Mouse (Mus musculus) mesoderm, embryonic 11.5 days (tissue): ENCODE data around the gene Rc3h2.

ENCODE experiments used
- DNase-seq: peaks from one replicate; pipeline ENCODE4 v3.0.0-alpha.2; 2012; ENCODE audit warnings: low read depth, low spot score

The Rc3h2 gene

DNA sequence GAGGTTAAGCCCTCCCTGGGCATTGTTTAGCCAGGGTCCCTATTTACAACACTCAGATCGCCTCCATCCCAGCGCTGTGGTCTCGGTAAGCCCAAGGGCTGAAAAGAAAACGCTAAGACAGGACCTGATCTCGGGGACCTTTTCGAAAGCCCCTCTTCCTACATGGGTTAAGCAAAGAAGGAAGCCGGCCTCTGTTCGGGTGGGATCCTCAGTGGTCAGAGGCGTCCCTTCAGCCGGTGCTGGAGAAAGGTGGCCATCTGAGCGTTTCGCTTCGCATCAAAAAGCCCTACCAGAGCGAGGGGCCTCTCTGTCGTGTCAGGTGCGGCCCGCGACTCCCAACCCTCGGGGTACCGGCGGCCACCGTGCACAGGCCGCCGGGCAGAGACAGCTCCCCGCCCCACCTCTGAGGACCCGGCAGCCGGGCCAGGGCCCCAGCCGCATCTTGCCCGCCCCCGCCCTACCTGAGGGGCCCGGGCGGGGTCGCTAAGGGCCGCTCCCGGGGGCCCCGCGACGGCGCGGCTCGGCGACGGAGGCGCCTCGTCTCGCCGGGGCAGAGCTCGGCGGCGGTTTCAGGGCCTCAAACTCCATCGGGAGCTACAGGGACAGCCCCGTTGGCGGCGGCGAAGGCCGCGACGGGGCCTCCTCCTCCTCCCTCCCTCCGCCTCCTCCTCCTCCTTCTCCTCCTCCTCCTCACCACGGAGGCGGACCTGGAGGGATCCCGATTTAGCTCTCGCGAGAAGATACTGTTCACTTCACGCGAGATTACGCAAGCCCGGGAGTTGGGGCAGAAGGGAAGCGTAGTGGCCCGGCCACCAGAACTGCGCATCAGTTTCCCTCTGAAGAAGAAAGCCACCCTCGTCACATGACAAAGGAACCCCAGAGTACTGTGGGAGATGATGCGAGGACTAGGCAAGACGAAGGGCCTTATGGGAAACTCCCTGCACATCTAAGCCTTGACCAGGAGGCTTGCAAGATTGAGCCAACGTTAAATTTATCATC is at the start of gene Rc3h2:
Rc3h2 (minus strand) TSS at position 598 of the 999 bp plus-strand sequence.
- peak; percentile 99 for DNase-seq

DNA sequence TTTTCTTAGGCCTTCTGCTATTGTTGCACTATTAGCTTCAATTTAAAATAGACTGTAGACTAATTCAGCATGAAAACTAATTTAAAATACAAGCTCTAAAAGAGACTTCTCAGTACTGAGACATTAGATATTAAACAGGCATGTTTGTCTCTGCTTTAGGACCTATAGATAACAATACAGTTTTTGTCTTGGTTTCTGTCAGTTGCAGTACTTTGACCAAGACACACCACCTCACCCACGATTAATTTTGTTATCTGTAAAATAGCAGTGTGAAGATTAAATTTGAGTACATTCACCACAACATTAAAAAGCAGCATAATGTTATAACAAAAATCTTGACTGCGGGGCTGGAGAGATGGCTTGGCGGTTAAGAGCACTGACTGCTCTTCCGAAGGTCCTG is 43.6 kb upstream of the Rc3h2 start:
- DNase-seq = no peak

DNA sequence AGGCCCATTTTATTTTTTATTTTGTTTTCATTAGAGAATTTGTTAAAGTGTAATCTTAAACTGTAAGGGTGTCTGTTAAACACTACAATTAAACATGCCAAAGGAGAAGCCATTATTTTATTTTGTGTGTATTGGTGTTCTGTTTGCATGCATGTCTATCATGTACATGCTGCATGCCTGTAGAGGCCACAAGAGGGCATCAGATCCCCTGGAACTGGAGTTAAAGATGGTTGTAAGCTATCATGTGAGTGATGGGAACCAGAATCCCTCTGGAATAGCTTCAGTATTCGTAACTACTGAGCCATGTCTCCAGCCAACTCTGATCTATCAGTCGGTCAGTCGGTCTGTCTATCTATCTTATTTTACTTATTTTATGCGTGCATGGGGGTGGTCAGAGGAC is 38.0 kb upstream of the Rc3h2 start:
- DNase-seq = no peak

DNA sequence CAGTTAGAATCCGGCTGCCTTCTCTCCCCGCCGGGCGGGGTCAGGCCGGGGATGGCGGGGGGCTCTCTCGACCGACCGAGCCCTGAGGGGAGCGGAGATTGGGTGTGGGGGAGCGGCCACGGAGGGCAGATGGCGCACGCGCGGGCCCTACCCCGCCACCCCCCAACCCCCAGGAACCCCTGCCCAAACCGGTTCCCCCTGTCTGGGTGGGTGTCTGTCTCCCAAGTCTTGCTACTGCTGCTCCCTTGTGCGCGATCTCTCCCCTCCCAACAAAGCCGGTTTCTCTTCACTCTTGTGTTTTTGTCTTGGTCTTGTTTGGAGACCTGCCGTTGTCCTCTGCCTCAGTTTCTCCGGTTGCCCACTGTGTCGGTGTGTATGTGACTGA is 29.7 kb upstream of the Rc3h2 start:
- no peak for DNase-seq

DNA sequence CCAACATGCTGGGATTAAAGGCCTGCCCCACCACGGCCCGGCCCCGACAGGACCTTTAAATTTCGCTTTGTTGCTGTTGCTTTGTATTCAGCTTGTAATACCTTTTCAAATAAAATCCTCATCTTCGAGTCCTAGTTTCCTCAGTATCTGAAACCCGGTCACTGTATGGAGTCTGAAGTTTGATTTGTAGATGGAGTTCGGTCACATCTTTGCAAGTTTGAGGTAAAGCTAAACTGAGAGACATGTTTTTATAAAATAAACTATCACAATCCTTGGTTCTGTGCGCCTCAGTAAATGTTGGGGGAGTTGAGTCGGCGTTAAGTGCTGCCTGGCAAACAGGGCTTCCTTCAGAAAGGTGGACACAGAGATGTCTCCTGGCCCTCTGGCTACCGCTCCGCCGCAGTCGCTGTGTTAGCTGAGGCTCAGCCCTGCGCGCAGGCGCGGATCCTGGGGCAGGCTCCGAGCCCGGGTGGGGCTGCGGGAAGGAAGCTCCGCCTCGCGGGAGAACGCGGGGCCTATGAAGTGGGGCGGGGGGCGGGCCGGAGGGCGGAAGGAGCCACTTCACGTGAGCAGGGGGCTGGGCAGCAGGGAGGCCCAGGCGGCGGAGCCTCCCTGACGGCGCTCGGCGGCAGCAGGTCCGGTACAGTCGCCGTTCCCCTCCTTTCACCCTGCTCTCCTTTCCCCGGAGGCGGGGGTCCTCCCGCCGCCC is 29.1 kb upstream of the Rc3h2 start:
- peak; percentile 96 for DNase-seq

DNA sequence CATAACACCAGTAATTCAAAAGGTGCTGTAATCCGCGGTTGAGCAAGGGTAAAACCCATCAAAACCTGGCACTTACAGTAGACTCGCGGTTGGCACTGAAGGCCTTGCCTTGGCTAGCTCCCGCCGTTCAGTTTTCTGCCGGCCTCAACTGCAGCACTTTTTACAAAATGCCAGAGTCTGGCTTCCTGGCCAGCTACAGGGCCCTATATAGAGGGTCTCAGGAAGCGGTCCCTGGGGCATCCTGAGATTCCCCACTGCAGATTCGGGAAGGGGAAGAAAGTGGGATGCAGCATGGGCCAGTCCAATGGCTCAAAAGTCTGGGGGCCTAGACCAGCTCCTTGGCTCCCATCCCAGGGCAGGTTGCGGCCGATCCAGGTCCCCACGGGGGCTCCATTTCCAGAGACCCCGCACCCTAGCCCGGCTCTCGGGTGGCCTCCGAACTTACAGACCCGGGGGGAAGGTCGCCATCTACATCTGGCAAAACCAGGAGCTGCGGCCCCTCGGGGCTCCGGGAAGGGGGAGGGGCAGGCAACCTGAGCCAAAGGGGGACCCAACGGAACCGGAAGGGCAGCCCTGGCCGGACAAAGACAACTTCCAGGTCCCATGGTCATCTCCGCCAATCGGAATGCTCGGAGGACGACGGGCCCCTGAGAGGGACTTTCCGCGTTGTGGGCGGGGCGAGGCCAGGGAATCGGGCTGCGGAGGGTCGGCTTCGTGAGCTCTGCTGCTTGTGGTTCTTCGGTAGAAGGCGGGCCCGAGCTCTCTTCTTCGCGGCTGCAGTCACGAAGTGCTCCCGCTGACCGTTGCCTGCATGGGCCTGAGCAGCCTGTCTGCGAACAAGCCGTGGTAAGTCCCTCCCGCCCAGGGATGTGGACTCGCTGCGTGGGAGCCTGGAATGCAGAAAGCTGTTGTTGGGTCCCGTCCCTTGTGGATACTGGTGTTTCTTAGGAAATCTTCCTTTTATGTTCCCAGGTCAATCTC is 20.2 kb upstream of the Rc3h2 start, which contains the start of the genes Zbtb26, Zbtb6 and Rabgap1:
Zbtb26 (minus strand) TSS at position 525 of the 981 bp plus-strand sequence.
Zbtb6 (minus strand) TSS at position 561 of the 981 bp plus-strand sequence.
Rabgap1 (plus strand) TSS at position 669 of the 981 bp plus-strand sequence.
- DNase-seq = peak; percentile 98

DNA sequence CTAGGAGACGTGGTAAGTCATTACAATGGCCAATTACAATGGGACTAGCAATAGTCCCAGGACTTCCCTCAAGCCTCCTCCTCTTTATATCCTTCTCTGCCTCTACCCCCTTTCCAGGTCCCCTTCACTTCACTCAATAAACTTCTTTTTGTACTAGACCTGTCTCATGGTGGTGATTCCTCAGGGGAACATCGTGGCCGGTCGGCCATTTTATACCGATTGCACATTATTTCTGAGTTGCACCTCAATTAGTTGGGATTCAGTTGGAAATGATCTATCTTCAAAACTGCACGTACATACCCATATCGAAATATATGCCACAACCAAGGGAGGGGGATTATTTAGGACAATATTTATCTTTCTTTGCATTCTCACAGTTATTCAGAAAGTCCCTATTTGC is 8.9 kb upstream of the Rc3h2 start:
- DNase-seq = peak; percentile 30

DNA sequence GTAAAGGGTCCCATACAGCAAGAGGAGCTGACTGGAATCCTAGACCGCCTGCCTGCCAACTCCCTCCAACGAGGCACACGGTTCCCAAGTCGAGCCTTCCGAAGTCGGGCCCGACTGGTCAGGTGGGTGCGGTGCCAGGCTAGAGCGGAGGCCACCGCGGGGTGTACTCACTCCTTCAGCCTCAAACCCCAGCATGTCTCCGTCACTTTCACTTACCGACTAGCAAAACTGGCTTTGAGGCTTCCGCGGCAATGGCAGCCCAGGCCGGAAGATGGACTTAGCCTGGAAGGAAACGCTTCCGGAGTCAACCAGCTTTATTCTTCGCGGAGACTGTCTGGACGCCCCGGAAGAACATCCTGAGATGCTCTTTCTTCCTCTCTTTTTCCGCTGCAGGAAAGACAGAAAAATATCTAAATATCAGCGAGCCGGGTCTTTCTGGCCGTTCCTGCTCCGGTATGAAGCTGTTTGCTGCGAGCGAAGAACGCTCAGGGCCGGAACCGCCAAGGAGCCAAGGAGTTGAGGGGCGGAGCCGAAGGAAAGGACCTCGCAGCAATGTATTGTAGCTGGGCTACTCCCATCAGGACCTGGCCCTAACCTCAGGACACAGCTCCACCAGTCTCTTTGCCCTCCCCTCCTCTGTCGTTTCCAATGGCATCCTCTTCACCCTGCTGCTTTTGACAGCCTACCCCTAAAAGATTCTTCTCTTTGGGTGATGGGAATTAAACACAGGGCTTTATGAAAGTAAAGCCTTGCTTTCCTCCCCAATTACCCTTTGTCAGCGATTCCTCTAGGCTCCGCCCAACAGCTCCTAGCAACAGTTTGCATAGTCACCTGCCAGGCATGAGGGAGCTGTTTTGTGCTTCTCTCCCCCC is 8.1 kb upstream of the Rc3h2 start:
- DNase-seq = peak; percentile 87

DNA sequence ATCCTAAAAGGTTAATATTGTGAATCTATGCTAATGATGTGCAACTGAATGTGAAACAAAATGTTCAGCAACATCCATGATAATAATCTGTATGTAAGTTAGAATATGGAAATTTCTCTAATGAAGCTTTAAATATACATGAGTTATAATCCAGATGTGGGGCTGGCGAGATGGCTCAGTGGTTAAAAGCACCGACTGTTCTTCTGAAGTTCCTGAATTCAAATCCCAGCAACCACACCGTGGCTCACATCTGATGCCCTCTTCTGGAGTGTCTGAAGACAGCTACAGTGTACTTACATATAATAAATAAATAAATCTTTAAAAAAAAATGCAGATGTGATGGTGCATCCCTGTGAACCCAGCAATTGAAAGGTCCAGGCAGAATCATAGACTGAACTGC is 968 bp upstream of the Rc3h2 start:
- no peak for DNase-seq

DNA sequence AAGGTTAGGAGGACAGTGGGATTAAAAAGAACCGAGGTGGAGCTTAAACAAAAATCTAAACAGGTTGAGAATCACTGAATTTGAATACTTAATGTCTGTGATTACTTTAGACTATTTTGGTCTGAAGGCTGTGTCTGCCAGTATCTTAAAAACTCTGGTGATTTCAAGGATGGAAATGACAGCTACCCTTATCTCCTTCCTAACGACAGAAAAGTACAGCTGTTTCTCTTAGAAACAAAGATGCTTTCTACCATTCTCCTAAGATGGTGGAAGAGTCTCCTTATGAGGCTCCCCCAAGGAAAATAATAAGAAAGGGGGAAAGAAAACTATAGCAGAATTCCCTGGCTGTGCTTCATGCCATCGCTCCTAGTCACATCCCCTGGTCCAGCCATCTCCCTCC is 800 bp downstream of the Rc3h2 start:
- DNase-seq = no peak

DNA sequence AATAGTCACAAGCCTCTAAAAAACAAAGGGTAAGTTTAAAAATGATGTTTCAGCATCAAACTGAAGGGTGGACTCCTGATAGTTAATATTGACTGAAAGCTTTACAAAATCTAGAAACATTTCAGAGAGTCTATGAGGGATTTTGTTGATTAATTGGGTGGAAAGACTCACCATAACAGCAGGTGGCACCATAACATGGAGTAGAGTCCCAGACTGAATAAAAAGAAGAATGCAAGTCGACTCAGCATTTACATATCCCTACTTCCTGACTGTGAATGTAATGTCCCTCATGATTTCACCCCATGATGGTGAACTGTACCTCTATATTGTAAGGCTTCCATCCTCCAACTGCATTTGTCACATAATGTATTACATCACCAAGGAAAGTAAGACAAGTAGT is 27.2 kb downstream of the Rc3h2 start:
- DNase-seq = no peak

DNA sequence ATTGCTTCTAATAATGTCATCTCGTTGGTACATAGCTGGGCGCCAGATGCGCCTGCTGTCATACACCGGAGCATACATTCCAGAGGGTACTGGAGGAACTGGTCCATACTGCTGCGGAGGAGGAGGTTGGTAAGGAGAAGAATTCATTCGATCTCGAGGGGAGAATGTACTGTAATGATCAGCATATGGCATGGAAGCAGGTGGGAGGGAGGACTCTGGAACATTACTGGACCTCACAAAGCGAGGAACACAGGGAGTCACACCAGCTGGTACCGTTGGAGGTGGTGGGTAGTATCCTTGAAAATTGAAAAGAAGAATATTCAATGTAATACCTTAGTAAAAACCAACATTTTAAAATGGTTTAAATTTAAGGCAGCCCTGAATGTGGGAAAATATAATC is 39.8 kb downstream of the Rc3h2 start:
- no peak for DNase-seq

DNA sequence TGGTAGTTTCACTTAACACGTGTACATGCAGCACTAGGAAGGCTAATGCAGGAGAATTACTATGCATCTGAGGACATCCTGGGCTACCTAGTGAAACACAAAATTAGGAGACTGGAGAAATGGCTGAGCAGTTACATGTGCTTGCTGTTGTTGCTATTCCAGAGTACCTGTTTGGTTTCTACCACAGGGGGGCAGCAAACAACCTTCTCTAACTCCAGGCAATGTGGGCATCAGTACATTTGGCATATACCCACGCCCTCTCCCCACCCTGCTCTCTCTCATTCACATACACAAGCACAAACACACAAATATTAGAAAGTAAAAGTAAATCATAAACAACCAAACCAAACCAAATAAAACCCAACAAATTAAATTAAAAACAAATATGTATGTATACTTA is 42.5 kb downstream of the Rc3h2 start:
- DNase-seq = peak; percentile 58

DNA sequence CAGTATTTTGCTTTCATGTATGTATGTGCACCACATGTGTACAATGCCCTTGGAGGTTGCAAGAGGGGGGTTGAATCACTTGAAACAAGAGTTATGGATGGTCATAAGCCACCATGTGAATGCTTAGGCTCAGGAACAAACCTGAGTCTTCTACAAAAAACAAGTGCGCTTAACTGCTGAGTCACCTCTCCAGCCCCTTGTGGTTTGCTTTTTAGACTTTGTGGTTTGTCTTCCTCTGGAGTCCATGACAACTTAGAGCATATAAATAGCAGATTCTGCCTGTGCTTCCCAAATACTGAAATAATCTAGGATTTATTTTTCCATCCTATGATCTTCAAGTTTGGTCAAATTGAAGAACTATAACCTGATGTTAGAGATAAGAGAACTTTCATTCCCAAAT is 46.7 kb downstream of the Rc3h2 start:
- DNase-seq = no peak

DNA sequence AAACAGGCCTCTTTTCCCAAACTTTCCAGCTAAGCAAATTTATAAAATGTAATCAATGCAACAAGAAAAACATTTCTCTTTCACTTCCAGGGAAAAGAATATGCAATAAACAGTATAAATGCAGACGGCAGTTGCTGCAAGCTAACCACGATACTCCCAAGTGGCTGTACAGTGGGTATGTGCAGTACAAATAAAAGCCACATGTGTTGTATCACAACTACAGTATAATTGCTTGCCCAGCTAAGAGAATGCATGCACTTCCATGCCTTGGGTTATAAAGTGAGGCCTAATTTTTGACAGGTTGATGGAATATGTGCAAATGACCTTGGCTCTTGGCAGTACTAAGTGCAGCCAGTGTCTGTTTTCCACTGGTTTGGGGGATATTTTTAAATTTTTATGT is 52.1 kb downstream of the Rc3h2 start:
- DNase-seq = no peak

DNA sequence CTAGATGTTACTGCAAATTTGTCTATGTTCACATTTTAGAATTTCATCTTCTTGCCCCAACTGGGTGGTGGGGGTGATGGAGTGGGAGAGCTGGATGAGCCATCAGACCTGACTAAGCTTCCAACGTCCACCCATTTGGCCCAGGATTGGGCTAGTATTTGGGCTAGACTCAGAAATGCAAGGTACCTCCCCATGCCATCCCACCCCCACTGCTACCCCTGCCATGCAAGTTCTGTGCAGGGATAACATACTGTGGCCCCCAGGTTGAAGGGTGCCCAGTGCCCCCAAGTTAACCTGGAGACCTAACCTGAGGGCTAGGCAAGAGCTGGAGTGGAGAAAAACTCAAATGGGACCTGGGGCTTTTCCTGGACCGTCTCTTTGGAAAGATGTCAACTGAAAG is 62.8 kb downstream of the Rc3h2 start:
- DNase-seq = no peak

DNA sequence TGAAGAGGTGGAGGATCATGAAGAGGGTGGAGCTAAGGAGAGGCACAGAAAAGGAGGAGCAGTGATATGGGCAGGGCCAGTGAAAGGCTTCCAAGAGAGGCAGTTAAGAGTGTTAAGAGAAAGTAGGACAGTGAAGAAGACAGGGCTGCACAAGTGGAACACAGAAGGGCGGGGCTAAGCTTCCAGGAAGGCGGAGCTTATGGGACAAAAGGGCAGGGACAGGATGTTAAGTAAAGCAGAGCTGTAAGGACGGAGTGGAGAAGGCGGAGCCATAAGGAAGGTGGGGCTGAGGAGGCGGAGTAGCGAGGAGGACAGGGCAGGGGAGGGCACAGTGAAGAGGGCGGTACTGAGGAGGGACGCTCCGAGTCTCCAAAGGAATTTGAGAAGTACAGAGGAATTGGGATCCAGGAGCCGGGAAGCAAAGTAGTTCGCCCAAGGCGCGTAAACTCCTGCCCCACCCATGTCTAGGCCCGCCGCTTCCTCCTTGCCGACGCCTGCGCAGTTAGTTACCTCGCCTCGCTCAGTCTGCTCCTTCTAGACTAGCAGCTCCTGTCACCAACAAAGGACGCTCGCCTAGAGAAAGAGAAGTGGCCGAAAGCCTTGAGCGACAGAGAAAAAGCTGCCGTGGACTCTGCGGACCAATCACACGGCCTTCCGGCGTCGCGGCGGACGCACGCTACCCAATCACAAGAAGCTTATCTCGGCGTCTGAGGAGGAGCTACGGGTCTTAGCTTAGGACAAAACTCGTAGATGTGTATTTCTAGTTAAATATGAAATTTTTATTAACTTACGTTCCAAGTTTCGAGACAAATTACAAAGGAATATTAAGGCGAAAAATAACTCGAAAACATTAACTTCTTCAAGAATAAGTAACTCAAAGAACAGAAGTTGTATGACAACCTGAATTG is 63.8 kb downstream of the Rc3h2 start, which contains the start of gene Pdcl:
Pdcl (minus strand) TSS at position 700 of the 908 bp plus-strand sequence.
- peak; percentile 93 for DNase-seq

DNA sequence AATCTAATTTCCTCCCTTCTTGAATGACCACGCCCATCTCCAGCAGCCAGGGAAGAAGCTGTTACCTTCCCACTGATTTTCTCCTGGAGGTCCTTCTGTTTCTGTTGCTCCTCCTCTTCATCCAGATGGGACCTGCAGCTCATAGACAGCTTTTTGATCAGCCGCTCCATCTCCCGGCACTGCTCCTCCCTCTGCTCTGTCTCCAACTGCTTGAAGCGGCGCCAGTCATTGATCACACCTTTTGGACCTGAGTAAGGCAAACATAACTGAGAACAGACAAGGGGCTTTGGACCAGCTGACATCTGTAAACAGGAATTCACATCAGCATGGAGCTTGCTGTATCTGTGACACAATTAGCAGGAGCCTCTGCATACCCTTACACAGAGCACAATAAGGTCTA is 67.1 kb downstream of the Rc3h2 start:
- no peak for DNase-seq

DNA sequence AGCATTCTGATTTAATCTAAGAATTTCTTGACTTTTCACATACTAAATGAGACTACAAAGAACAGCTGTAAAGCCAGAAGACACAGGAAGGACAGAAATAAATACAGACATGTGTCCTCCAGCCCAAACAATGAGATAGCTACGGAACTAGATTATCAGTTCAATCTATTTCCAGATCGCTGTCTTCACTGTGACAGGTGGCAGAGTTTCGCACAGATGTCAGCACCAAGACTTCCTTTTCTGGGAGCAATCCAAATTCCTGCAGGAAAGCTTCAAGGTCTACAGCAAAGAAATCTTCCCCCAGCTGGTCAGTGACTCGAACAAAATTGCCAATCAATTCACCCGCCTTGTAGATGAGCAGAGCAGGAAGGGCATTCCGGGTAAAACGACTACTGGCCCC is 71.0 kb downstream of the Rc3h2 start:
- DNase-seq = no peak
